Mouse (Mus musculus) kidney, adult 2 months (tissue): ENCODE results near the gene Stard10.

Experiments
- CTCF ChIP-seq: fragments of 200-500 bp; conservative IDR thresholded peaks from 2 replicates; pipeline ENCODE4 v1.5.1; 2011; ENCODE audit warnings: low read depth, mild to moderate bottlenecking, control low read depth, low read length, moderate library complexity, mixed read lengths; ENCODE audit not compliant: insufficient read depth, insufficient read length
- POLR2A ChIP-seq: fragments of 200-500 bp; IDR thresholded peaks from one replicate; pipeline ENCODE4 v1.6.1; 2011; ENCODE audit warnings: low read depth, low read length, control low read depth

GRCm38 (mm10) chr7:101323141-101323594 lies 6.3 kb downstream of the Stard10 start:
- no peak for TF ChIP-seq POLR2A
- peak; percentile 24; the same call in 1 of the 2 replicates for TF ChIP-seq CTCF
